Mouse (Mus musculus) forebrain, embryonic 11.5 days (tissue): ENCODE results near the gene Iah1. TPM values are rescaled to one million over a fixed set of nuclear protein-coding genes. Genes with fewer than 3 reads are reported as not detected.
A peak's percentile ranks its signal among the peaks of the same experiment; 100 is the strongest.

Experiments
- ATAC-seq: fragments of 200-750 bp; cut with Nextera tagmentation; replicated peaks from 2 replicates; pipeline ENCODE4 v1.8.0; 2017; ENCODE audit warnings: moderate TSS enrichment; ENCODE audit not compliant: low FRiP score
- DNase-seq: peaks from one replicate; pipeline ENCODE4 v3.0.0-alpha.2; 2017; ENCODE audit warnings: low spot score
- H3K27ac ChIP-seq: fragments of 300-500 bp; sonication (generic); 2 replicates; pipeline ENCODE4 v1.5.1; 2014; ENCODE audit warnings: low read depth, low read length
- H3K27me3 ChIP-seq: fragments of 300-500 bp; sonication (generic); 2 replicates; pipeline ENCODE4 v1.6.1; 2014; ENCODE audit warnings: mild to moderate bottlenecking, low read length, mixed read lengths; ENCODE audit not compliant: control insufficient read depth, insufficient read depth
- H3K36me3 ChIP-seq: fragments of 300-500 bp; sonication (generic); 2 replicates; pipeline ENCODE4 v1.6.1; 2014; ENCODE audit warnings: mild to moderate bottlenecking, low read length, moderate library complexity, mixed read lengths; ENCODE audit not compliant: control insufficient read depth, insufficient read depth
- H3K4me1 ChIP-seq: fragments of 300-500 bp; sonication (generic); replicated peaks from 2 replicates; pipeline ENCODE4 v1.6.1; 2014; ENCODE audit warnings: low read length, mixed read lengths; ENCODE audit not compliant: control insufficient read depth, insufficient read depth
- H3K4me2 ChIP-seq: fragments of 300-500 bp; sonication (generic); 2 replicates; pipeline ENCODE4 v1.6.1; 2014; ENCODE audit warnings: low read depth, mild to moderate bottlenecking, low read length, moderate library complexity, mixed read lengths; ENCODE audit not compliant: severe bottlenecking
- H3K4me3 ChIP-seq: fragments of 300-500 bp; sonication (generic); 2 replicates; pipeline ENCODE4 v1.5.1; 2014; ENCODE audit warnings: low read depth, low read length
- H3K9ac ChIP-seq: fragments of 300-500 bp; sonication (generic); 2 replicates; pipeline ENCODE4 v1.6.1; 2014; ENCODE audit warnings: low read length
- H3K9me3 ChIP-seq: fragments of 300-500 bp; sonication (generic); 2 replicates; pipeline ENCODE4 v1.6.1; 2016; ENCODE audit warnings: low read length, mixed read lengths; ENCODE audit not compliant: control insufficient read depth
- WGBS: fragments of 180-500 bp; shearing (Covaris S2); extraction: QIAGEN DNeasy Blood & Tissue Kit; methylation state at CpG from one replicate; pipeline ENCODE4 v1.1.7; 2014; 5-methylcytosine and 5-hydroxymethylcytosine counted together
- polyA plus RNA-seq: library from polyadenylated mRNA; unstranded; fragments of >200 nt; fragmentation: Nextera tagmentation; extraction: Ambion mirVana; gene quantifications from 2 replicates; pipeline ENCODE4 v1.2.1, GENCODE M21; 2014

Gene Iah1
- polyA plus RNA-seq, 1 experiment from 2014 or later, result 48.4 TPM

DNA sequence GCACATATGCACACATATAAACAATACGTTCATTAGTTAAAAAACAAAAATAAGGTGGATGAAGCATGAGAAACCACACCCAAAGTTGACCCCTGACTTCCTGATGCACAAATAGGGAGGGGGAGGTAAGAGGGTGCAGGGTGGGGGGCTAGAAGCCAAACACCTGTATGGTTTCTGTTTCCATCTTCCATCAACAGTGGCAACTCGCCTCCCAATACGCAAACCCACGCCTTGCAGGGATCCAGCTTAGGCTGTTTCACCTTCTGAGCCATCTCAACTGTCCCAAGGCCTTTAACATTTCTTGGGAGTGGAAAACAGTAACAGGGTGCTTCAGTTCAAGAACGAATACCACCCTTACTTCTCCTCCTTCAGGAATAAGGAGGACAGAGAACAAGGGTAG lies 21.0 kb downstream of the Iah1 start:
- H3K36me3 ChIP-seq, result no peaks in the 10 kb centered on the region; the same call in 1 of the 2 replicates
- H3K27ac ChIP-seq, result no peak overlapping the region
- no peak overlapping the region for H3K4me3 ChIP-seq
- H3K9me3 ChIP-seq, result no peaks in the 10 kb centered on the region
- 93% methylated on average over 5 of the region's 5 CpGs for WGBS
- ATAC-seq, result no peak
- no peaks in the 10 kb centered on the region for H3K4me1 ChIP-seq
- no peaks in the 10 kb centered on the region for H3K27me3 ChIP-seq
- no peak overlapping the region for H3K9ac ChIP-seq
- no peak overlapping the region for H3K4me2 ChIP-seq
- no peak for DNase-seq

DNA sequence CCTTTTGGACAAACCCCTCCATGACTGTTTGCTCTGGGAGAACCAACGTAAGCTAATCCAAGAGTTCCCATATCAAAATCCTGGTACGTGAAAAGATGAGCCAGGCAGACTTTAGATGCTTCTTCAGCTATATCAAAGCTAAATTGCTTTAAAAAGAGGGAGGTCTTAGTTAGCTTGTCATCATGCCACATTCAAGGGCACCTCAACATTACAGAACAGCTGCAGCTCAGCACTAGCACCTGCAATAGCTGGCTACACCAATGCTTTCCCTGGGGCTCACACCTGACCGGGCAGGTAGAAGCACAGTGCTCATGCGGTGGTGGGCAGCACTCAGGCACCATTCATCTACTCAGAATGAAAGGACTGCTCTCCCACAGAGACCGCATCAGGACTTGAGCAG lies 24.5 kb downstream of the Iah1 start:
- peaks cover 2% of the 10 kb centered on the region; the same call in 1 of the 2 replicates for H3K36me3 ChIP-seq
- DNase-seq (no peak), ATAC-seq (no peak)
- H3K4me3 ChIP-seq, result no peak overlapping the region
- H3K27me3 ChIP-seq, result no peaks in the 10 kb centered on the region
- no peak overlapping the region for H3K9ac ChIP-seq
- no peaks in the 10 kb centered on the region for H3K4me1 ChIP-seq
- no peak overlapping the region for H3K4me2 ChIP-seq
- WGBS, result 97% methylated on average over 5 of the region's 5 CpGs
- no peak overlapping the region for H3K27ac ChIP-seq
- no peaks in the 10 kb centered on the region for H3K9me3 ChIP-seq

DNA sequence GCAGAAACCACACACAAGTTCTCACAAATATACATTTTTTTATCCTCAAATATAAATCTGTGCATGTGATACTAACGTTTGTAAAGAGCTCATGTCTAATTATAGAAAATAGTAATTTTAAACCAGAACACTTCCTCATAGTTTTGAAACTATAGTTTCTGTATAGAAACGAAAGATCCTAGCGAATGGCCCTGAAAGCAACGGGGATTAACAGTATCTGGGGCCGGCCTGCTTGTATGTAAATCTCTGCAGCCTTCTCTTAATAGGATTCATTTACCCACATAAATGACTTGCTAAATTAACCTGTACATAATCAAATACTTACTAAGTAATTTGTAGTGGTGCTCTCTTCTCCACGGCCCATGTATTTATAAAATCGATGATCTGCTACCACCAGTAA lies 30.8 kb downstream of the Iah1 start:
- ATAC-seq (no peak), DNase-seq (no peak)
- 90% methylated on average over 7 of the region's 7 CpGs for WGBS
- H3K9ac ChIP-seq, result no peak overlapping the region
- H3K4me2 ChIP-seq, result no peak overlapping the region
- H3K4me3 ChIP-seq, result no peak overlapping the region
- H3K27ac ChIP-seq, result no peak overlapping the region
- H3K36me3 ChIP-seq, result peaks cover 9% of the 10 kb centered on the region; the same call in 1 of the 2 replicates
- H3K9me3 ChIP-seq, result peaks cover 2% of the 10 kb centered on the region; the same call in 1 of the 2 replicates
- no peaks in the 10 kb centered on the region; the same call in 1 of the 2 replicates for H3K4me1 ChIP-seq
- H3K27me3 ChIP-seq, result no peaks in the 10 kb centered on the region

DNA sequence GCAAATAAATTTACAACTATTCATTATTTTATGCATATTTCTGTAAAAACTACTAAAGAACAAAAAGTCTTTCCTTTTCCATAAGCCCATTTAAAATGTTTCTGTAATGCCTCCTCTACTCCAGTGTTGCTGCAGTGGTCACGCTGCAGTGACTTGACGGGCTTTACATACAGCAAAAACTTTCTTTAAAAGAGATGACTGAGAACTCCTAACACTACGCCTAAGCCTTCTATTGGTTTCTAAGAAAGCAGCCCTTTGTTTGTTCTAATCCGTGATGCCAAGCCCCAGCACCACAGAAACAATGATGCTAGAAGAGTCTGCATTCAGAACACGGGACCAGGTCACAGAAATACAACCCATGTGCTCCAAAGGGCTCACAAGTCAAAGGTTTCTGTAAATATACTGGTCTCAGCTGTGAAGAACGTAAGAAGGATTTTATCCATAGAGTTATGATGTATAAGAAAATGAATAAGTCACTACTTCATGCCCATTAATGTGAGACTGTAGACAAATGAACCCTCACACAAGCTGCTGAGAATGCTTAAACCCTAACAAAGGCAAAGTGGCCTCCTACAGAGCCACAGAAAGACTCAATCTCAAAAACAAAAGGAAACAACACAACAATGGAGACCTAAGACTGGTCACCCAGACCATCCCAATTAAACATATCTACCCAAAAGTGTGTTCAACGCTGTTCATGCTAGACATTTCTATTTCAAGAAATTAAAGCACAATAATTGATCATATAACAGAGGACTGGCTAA lies 34.1 kb downstream of the Iah1 start:
- ATAC-seq (0 out of 2 replicates have a peak, but pooled peaks have one; percentile 33), DNase-seq (no peak)
- 11% methylated on average over 7 of the region's 7 CpGs for WGBS
- Histone ChIP-seq H3K27me3 (no peaks in the 10 kb centered on the region), H3K4me1 (no peaks in the 10 kb centered on the region; the same call in 1 of the 2 replicates), H3K9ac (no peak overlapping the region), H3K36me3 (peaks cover 14% of the 10 kb centered on the region; the same call in 1 of the 2 replicates), H3K4me2 (no peak overlapping the region), H3K4me3 (no peak overlapping the region), H3K9me3 (peaks cover 3% of the 10 kb centered on the region; the same call in 1 of the 2 replicates), H3K27ac (no peak overlapping the region)

DNA sequence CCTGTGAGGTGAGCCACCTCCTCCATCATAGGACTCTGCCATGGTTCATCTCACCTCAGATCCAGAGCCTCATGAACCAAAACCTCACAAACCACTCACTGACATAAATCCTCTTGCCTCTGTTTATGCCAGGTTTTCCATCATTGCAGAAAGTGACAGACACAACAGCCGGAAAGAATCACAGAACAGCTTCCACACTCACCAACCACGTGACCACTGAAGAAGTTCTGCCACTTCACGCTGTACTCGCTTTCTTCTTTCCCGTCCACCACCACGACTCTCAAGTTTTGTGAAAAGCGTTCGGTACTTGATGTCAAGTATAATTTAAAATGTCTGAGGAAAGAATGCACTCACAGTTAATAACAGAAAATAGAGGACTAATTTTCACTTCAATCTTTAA lies 37.5 kb downstream of the Iah1 start:
- Histone ChIP-seq H3K9ac (no peak overlapping the region), H3K27me3 (no peaks in the 10 kb centered on the region), H3K4me2 (no peak overlapping the region), H3K9me3 (peaks cover 3% of the 10 kb centered on the region; the same call in 1 of the 2 replicates), H3K4me1 (no peaks in the 10 kb centered on the region; the same call in 1 of the 2 replicates), H3K27ac (no peak overlapping the region), H3K36me3 (peaks cover 12% of the 10 kb centered on the region; the same call in 1 of the 2 replicates), H3K4me3 (no peak overlapping the region)
- no peak for ATAC-seq
- DNase-seq, result no peak
- 97% methylated on average over 8 of the region's 8 CpGs for WGBS

DNA sequence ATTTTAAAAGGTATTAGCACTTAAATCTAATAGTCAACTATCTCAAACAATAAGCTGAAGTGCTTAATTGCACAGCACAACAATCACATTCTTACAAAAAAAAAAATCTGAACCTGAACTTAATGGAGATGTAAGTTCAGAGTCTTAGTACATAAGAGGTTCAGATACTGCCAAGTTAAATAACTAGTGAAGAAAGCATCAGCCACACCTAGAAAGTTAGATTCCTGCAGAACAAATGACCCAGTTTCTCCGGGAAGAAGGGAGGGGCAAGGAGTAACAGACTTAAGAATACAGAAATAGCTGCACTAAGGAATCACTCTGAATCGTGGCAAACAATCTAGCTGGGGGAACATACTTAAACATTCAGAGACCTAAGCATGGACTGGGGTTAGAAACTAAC lies 46.5 kb downstream of the Iah1 start:
- 83% methylated on average over 2 of the region's 2 CpGs for WGBS
- no peak overlapping the region for H3K4me2 ChIP-seq
- no peak for ATAC-seq
- H3K4me3 ChIP-seq, result no peak overlapping the region
- no peak overlapping the region for H3K9ac ChIP-seq
- H3K36me3 ChIP-seq, result no peaks in the 10 kb centered on the region
- H3K4me1 ChIP-seq, result no peaks in the 10 kb centered on the region
- no peaks in the 10 kb centered on the region for H3K27me3 ChIP-seq
- H3K27ac ChIP-seq, result no peak overlapping the region
- DNase-seq, result no peak
- H3K9me3 ChIP-seq, result no peaks in the 10 kb centered on the region

DNA sequence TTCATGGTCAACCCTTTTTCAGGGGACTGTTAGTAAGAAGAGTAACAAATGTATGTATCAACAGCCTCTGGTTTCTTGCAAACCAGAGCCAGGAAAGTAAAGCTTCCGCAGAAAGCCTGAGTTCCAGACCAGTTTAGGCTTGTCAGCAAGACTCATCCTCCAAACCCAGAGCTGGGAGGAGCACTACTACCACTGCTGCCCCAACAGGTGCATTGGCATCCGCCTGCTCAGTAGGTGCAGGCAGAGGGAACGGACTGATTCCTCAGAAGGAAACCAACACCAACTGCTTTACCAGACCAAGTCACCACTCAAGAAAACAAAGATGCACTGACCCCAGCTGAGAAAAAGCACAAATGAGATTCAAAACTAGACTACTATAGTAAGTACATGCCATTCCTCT lies 47.0 kb downstream of the Iah1 start:
- DNase-seq (no peak), ATAC-seq (no peak)
- H3K4me2 ChIP-seq, result no peak overlapping the region
- no peak overlapping the region for H3K4me3 ChIP-seq
- no peak overlapping the region for H3K9ac ChIP-seq
- H3K27ac ChIP-seq, result no peak overlapping the region
- WGBS, result 93% methylated on average over 3 of the region's 3 CpGs
- H3K36me3 ChIP-seq, result no peaks in the 10 kb centered on the region
- H3K27me3 ChIP-seq, result no peaks in the 10 kb centered on the region
- no peaks in the 10 kb centered on the region for H3K9me3 ChIP-seq
- no peaks in the 10 kb centered on the region for H3K4me1 ChIP-seq

DNA sequence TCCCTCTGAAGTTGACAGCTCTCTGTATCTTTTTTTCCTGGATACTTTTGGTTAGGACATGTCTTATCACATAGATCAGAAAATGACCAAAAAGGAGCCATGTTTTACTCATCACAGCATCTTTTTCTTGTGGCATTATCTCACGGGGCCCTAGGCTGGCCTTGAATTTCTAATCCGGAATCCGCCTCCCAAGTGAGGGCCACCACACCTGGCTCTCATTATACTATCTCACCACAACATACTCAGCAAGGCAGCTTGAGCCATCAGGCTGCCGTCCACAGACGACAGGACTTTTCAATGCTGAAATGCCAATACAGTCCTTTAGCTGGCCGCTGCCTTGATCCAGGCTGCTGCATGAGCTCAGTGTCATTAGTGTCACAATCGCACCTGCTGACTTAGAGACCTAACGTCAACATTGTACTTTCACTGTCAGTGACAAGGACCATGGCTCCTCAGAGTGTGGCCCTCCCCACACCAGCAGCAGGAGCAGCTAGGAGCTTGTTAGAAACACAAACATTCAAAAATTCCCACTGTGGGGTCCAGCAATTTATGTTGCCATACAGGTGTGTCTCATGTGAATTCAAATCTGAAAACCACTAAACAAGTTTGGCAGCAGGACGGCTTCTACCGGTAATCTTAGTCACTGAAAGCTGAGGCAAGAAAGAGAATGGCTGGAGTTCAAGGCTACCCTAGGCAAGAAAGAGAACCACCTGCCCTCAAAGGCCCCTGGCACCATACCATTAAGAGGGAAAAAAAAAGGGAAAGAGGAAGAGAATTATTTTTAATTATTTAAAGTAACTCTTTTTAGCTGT lies 48.6 kb downstream of the Iah1 start:
- H3K4me3 ChIP-seq, result no peak overlapping the region
- no peak for DNase-seq
- 81% methylated on average over 10 of the region's 10 CpGs for WGBS
- no peaks in the 10 kb centered on the region for H3K9me3 ChIP-seq
- no peak overlapping the region for H3K4me2 ChIP-seq
- no peak for ATAC-seq
- no peak overlapping the region for H3K9ac ChIP-seq
- no peaks in the 10 kb centered on the region for H3K27me3 ChIP-seq
- no peak overlapping the region for H3K27ac ChIP-seq
- no peaks in the 10 kb centered on the region for H3K36me3 ChIP-seq
- no peaks in the 10 kb centered on the region for H3K4me1 ChIP-seq
